Mouse (Mus musculus) kidney, postnatal 4 days (tissue): ENCODE data around the gene Vsig10.

Experiments used
- DNase-seq, 2 experiments: peaks; one replicate each; pipeline ENCODE4 v3.0.0; 2021; ENCODE audit warnings: mixed read lengths in 2 of 2

The Vsig10 gene

GRCm38 (mm10) chr5:117383198-117383597 lies 64.3 kb downstream of the Vsig10 start:
- DNase-seq: no peak

GRCm38 (mm10) chr5:117388296-117388751 lies 69.4 kb downstream of the Vsig10 start:
- peak; percentile 76 to 83 for DNase-seq

- DNase-seq: peak; percentile 97 to 98
Measured at GRCm38 (mm10) chr5:117388877-117389276, 70.0 kb downstream of the Vsig10 start, which contains the start of gene Rfc5. Gene Rfc5 (minus strand): TSS chr5:117389047.

GRCm38 (mm10) chr5:117390895-117391294 lies 72.0 kb downstream of the Vsig10 start:
- DNase-seq: no peak

- no peak for DNase-seq
Measured at GRCm38 (mm10) chr5:117395834-117396233, 77.0 kb downstream of the Vsig10 start.

GRCm38 (mm10) chr5:117396596-117397014 lies 77.7 kb downstream of the Vsig10 start:
- DNase-seq: no peak

GRCm38 (mm10) chr5:117397371-117397770 lies 78.5 kb downstream of the Vsig10 start:
- DNase-seq: no peak

- peak; percentile 51 to 68 for DNase-seq
Measured at GRCm38 (mm10) chr5:117398007-117398550, 79.2 kb downstream of the Vsig10 start.

GRCm38 (mm10) chr5:117399281-117399680 lies 80.4 kb downstream of the Vsig10 start:
- DNase-seq: no peak

GRCm38 (mm10) chr5:117403609-117404008 lies 84.7 kb downstream of the Vsig10 start:
- DNase-seq: no peak
